Mouse (Mus musculus): Measurements from ENCODE around the gene Dact3. TPM values are rescaled to one million over a fixed set of nuclear protein-coding genes. Genes with fewer than 3 reads are reported as not detected.
A peak's percentile ranks its signal among the peaks of the same experiment; 100 is the strongest.

The Dact3 gene
- total RNA-seq, 2 experiments from 2014 or later, result 179 to 210 TPM

- intact Hi-C loops (cut with DNase I), result no loop called here
- DNase-seq (ENCODE audit: low spot score in 2 of 2), result peak; percentile 100
Measured at GRCm38 (mm10) chr7:16924037-16924834, 49.1 kb downstream of the Dact3 start, which contains the start of gene Calm3. Calm3 (minus strand) TSS chr7:16924114.

DNA sequence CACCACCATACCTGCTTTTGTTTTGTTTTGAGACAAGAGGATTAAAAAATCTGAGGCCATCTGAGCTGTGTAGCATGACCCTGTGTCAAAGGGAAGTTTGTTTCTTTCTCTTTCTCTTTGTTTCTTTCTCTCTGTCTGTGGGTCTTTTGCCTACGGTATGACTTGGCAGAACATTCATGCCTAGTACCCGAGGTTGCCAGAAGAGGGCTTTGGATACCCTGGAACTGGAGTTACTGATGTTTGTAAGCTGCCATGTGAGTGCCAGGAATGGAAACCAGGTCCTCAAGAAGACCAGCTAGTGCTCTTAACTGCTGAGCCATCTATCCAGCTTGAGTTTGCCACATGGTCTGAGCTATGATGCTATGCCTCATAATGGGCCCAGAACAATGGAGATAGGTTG lies 53.2 kb downstream of the Dact3 start:
- intact Hi-C loops (cut with DNase I), result no loop called here
- DNase-seq (ENCODE audit: low spot score in 2 of 2), result no peak

DNA sequence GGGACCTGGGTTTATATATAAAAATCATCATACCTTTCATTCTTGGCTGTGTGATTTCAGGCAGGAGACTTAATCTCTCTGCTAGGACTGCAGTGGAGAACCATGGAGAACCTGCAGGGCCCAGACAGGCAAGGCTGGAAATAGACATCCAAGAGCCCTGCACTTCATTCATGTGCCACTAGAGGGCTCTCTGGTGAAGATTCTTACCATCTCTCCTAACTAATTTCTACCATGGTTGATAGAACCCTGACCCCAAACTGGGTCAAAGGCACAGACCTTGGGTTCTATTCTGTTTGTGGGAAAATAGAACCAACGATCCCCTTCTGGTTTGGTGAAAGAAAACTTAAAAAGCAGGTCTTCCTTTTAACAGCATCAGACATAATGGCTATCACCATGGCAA lies 55.7 kb downstream of the Dact3 start:
- intact Hi-C loops (cut with DNase I), result no loop called here
- peak; percentile 72 to 82 for DNase-seq (ENCODE audit: low spot score in 2 of 2)

- intact Hi-C loops (cut with DNase I), result loop anchor here (1.0 to 2.0 kb wide), 3 partner anchors 18 to 131 kb away; partner anchors contain the start of gene Hif3a
- peak; percentile 79 to 88 for DNase-seq (ENCODE audit: low spot score in 2 of 2)
Measured at GRCm38 (mm10) chr7:16931968-16932627, 57.0 kb downstream of the Dact3 start.

DNA sequence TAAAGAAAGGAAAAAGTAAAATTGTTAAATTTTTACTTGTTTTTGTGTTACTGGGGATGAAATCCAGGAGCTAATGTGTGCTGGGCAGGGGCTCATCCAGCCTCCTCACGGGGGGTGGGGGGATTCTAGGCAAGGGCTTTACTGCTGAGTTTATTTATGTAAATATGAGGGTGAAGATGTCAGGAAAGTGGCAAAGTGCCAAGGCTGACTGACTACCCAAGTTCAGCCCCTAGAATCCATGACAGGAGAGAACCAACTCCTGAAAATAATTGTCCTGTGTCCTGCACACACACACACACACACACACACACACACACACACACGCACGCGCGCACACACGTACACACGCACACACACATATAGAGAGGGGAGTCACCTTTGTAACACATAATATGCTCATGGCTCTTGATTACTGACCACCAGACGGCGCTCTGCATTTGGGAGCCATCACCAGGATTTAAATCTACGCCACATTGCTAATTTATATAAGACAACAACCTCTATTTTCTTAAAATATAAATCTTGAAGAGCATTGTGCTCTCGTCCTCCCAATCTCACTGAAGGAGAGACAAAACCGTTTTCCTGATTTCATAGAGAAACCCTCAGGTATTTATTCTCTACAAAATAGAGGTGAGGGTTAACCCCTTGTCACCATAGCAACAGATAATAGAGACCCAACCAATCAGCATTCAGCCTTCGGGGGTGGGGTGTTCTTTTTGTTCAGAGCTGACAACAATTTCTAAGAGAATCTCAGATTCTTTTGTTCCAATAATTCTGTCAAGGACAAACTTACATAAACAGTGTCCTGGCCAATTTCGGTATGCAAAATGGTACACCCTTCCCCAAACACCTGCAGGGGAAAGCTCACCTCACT lies 57.8 kb downstream of the Dact3 start:
- intact Hi-C loops (cut with DNase I), result loop anchor here (1.0 to 2.0 kb wide), 3 partner anchors 17 to 130 kb away; partner anchors contain the start of gene Hif3a

More for the DNA sequence above, 57.8 kb downstream of the Dact3 start:
- DNase-seq (ENCODE audit: low spot score in 2 of 2), result peak in 1 of 2 experiments; percentile 42

Other genes with a start within 250 kb of the Dact3 start
- not detected for gene Ceacam15, start 199.6 kb upstream of the Dact3 start, total RNA-seq (2021)
- gene Ceacam9, start 153.4 kb upstream of the Dact3 start, total RNA-seq (2021), result under 1 TPM in 1 of 2 experiments, not detected in 1; 0.22 TPM
- 100 to 1,000 TPM; 264 to 316 TPM for gene Ap2s1, start 136.9 kb upstream of the Dact3 start, total RNA-seq (2021)
- 1 to 10 TPM; 3.7 to 7.6 TPM for gene Slc1a5, start 94.0 kb upstream of the Dact3 start, total RNA-seq (2021)
- 100 to 1,000 TPM; 310 to 320 TPM for gene Strn4, start 59.4 kb upstream of the Dact3 start, total RNA-seq (2021)
- 10 to 100 TPM; 50.4 to 62.8 TPM for gene Fkrp, start 58.6 kb upstream of the Dact3 start, total RNA-seq (2021)
- 1 to 10 TPM; 3.1 to 7.1 TPM for gene Prkd2, start 32.4 kb upstream of the Dact3 start, total RNA-seq (2021)
- gene Gng8, start 16.5 kb downstream of the Dact3 start, total RNA-seq (2021), result 1 to 10 TPM; 2.8 to 4.0 TPM
- gene Ptgir, start 31.2 kb downstream of the Dact3 start, total RNA-seq (2021), result under 1 TPM in 1 of 2 experiments, not detected in 1; 0.10 TPM
- gene Calm3, start 48.8 kb downstream of the Dact3 start, total RNA-seq (2021), result 1,000 to 10,000 TPM; 1,705 to 2,029 TPM
- 100 to 1,000 TPM; 249 to 288 TPM for gene Pnmal2, start 69.4 kb downstream of the Dact3 start, total RNA-seq (2021)
- 100 to 1,000 TPM; 109 to 111 TPM for gene Pnmal1, start 84.4 kb downstream of the Dact3 start, total RNA-seq (2021)
- 10 to 100 TPM; 59.7 to 61.7 TPM for gene Gm42372, start 107.8 kb downstream of the Dact3 start, total RNA-seq (2021)
- 1 to 10 TPM; 2.1 to 2.3 TPM for gene Ccdc8, start 117.4 kb downstream of the Dact3 start, total RNA-seq (2021)
- 100 to 1,000 TPM; 159 to 168 TPM for gene Ppp5c, start 152.6 kb downstream of the Dact3 start, total RNA-seq (2021)
- 10 to 100 TPM in 1 of 2 experiments, 1 to 10 TPM in 1; 6.8 to 16.0 TPM for gene Hif3a, start 187.1 kb downstream of the Dact3 start, total RNA-seq (2021)
- gene Psg16, start 198.7 kb downstream of the Dact3 start, total RNA-seq (2021), result 1 to 10 TPM; 4.1 to 6.3 TPM